Mouse (Mus musculus): ENCODE data around the gene Cdh15.

Gene Cdh15

DNA sequence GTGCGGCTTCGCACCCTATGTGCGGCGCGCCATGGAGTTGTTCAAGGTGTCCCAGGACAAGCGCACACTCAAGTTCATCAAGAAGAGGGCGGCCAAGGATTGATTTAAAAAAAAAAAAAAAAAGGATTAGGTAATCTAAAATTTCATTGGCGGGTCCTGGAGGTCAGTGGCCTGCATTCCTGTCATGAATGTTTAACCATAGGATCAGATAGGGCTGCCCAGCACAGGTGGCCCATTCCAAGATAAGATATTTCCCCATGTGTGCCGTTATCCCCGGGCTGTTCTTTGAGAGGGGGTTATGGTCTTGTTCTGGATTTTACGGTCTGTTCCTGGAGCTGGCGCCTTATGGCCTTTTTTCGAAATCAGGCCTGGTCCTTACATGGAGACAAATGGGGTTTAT, 11.1 kb upstream of the Cdh15 start:
- no peak for DNase-seq (ENCODE audit: low spot score in 2 of 2)

GRCm38 (mm10) chr8:122844161-122844560, 3.6 kb upstream of the Cdh15 start:
- DNase-seq (ENCODE audit: low spot score in 2 of 2) = no peak

- peak in 1 of 2 experiments; percentile 43 for DNase-seq (ENCODE audit: low spot score in 2 of 2)
Observed at GRCm38 (mm10) chr8:122845662-122846061, 2.1 kb upstream of the Cdh15 start.

DNA sequence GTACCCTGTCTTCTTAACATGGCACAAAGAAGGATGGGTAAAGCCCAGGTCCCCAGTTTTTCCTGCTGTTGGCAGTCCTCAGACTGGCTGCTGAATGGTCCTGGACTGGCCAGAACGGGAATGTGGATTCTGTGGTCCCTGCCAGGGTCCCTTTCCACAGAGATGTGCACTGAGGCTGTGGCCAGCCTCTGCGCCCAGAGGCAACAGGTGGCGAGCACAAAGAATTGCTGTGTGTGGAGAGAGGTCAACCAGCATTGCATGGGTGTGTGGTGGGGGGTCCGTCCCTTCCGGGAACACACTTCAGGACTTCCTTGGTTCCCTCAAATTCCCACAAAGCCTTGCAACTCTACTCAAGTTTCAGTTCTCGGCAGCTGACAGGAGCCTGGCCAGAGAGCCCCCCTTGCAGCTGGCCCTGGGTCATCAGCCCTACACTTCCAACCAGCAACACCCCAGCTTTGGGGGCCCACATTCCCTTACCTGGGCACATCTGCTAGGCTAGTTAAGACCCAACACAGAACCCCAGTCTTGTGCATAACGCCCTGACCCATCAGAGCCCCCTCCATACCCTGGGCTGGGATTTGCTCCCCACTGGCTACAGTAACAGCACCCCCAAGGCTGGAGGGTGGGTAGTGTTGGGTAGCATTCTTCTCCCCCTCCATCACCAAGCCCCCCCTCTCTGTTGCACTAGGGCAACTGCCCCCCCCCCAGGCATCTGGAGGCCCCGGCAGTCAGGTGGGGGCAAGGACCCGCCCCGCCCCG, 1.6 kb downstream of the Cdh15 start:
- no peak for DNase-seq (ENCODE audit: low spot score in 2 of 2)

DNA sequence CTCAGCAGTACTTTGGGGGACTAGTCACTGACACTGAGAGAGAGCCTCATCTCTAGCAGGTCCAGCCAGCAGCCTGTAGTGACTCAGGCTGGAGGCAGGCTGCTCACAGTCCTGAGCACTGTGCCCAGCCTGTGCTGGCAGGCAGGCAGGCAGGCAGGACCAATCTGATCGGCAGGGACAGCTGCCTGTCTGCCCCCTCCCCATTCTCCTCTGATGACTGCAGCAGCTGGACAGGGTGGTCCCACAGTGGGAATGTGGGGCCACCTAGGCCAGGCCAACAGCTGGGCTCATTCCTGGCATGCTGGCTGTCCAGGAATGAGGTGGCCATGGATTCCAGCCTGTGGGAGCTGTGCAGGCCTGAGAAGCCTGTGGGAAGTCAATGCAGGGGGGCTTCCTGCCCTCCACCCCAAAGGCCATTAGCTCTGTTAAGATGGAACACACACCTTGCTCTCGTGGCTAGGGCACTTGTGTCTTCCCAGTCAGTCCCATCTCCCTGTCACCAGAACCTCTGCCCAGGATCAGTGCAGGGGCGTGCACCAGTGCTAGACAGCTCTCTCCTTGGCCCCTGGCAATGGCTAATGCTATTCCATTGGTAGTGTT, 3.0 kb downstream of the Cdh15 start:
- DNase-seq (ENCODE audit: low spot score in 2 of 2) = no peak

DNA sequence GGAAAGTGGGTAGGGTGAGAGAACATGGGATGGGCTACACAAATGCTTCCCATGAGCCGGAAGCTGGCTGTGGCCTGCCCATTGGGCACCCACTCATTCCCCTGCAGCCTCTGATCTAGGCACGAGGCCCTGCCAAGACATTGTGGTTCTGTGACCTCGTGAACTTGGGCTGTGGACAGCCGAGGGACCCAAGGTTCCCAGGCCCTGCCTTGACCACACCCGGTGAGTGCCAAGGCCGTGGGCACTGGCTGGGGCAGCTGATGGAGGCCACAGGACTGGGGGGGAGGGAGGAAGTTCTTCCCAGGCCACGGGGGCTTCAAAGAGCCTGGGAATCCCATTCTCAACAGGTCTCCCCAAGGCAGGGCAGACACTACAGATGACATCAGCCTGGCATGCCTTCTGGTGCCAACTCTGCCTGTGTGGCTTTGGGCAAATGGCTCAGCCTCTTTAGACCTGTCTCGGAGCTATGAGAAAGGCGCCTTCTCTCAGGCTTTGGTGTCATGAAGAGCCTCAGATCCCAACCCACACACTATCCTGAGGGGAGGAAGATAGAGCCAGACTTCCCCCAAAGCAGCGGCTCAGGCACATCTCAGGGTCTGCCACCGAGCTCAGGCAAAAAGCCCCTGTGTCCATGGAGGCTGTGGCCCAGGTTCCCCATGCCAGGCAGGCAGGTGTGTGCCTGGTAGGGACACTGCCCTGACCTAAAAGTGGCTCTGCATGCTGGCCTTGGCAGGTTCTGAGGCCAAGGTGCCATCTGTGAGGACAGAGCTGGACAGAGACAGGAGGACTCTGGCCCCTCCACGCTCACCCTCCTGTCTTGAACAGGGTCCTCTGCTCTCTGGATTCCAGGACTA, 4.2 kb downstream of the Cdh15 start:
- no peak for DNase-seq (ENCODE audit: low spot score in 2 of 2)

GRCm38 (mm10) chr8:122852546-122852905, 4.8 kb downstream of the Cdh15 start:
- no peak for DNase-seq (ENCODE audit: low spot score in 2 of 2)

- no peak for DNase-seq (ENCODE audit: low spot score in 2 of 2)
Observed at GRCm38 (mm10) chr8:122853340-122853771, 5.6 kb downstream of the Cdh15 start.

GRCm38 (mm10) chr8:122854388-122854787, 6.6 kb downstream of the Cdh15 start:
- no peak for DNase-seq (ENCODE audit: low spot score in 2 of 2)

GRCm38 (mm10) chr8:122855123-122855522, 7.4 kb downstream of the Cdh15 start:
- no peak for DNase-seq (ENCODE audit: low spot score in 2 of 2)

- no peak for DNase-seq (ENCODE audit: low spot score in 2 of 2)
Observed at GRCm38 (mm10) chr8:122856288-122856687, 8.5 kb downstream of the Cdh15 start.

DNA sequence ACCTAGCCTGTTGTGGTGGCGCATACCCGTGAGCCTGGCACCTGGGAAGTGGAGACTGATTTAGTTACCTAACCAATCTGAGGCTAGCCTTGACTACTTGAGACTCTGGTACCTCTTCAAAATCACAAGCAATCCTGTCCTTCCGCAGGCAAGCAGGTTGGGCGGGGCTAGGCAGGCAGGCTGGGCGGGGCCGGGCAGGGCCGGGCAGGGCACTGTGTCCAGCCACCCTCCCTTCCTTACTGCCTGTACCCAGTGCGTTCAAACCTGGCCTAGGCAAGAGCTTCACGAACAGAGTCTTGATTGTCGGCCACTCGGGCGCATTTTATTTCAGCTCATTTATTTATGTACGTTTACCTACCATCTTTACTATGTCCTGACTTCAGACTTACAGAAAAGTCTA, 12.1 kb downstream of the Cdh15 start:
- DNase-seq (ENCODE audit: low spot score in 2 of 2) = peak in 1 of 2 experiments; percentile 42

DNA sequence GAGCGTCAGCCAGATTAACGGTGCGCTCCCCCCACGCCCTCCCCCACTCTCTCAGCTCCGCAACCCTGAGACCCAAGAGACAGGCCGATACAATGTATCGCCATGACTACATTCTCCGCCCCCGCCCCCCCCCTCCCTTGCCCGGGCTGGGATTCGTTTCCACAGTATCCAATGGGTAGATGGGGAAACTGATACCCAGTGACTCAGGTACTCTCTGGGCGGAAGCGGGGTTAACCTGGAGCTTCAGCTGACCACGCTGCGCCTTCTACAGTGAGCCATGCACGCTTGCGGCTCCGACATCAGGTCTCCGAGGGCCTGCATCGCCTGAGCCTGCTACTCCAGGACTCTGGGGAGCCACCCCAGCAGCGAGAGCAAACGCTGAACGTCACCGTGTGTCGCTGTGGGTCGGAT, 17.0 kb downstream of the Cdh15 start:
- DNase-seq (ENCODE audit: low spot score in 2 of 2) = no peak

GRCm38 (mm10) chr8:122865441-122865840, 17.7 kb downstream of the Cdh15 start:
- DNase-seq (ENCODE audit: low spot score in 2 of 2) = peak in 1 of 2 experiments; percentile 58

DNA sequence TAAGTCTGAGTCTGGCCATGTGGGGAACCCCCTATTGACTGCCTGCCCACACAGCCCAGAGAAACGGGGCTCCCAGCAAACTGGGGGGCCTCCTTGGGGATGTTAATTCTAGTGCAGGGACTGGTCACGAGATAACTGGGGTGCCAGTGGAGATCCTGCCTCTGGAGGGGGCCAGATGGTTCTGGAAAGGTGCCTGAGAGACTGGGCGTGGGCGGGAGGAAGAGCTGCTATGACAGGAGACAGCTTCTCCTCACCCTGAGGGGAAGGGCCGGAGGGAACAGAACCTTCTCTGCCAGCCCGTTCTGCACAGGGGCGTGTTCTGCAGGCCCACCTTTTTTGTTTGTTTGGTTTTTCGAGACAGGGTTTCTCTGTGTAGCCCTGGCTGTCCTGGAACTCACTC, 18.5 kb downstream of the Cdh15 start:
- DNase-seq (ENCODE audit: low spot score in 2 of 2) = no peak

DNA sequence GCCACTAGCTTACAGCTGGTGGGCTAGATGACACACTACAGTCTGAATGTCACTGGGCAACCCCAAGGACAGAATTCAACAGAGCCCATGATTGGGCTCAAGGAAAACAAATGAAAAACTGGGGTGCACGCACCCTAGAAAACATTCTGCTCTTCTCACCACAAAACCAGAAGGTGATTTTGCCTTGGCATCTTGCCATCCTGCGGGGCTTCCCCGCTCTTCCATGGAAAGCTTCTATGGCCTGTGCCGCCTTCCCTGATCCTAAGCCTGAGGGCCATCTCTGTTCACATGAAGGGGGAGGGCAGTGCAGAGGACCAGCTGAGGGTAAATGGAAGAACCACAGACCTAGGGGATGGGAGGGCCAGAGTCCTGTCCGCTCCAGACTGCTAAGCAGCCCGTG, 20.2 kb downstream of the Cdh15 start:
- no peak for DNase-seq (ENCODE audit: low spot score in 2 of 2)

GRCm38 (mm10) chr8:122870377-122870863, 22.7 kb downstream of the Cdh15 start:
- peak; percentile 56 to 87 for DNase-seq (ENCODE audit: low spot score in 2 of 2)

GRCm38 (mm10) chr8:122871663-122872062, 23.9 kb downstream of the Cdh15 start:
- no peak for DNase-seq (ENCODE audit: low spot score in 2 of 2)

- no peak for DNase-seq (ENCODE audit: low spot score in 2 of 2)
Observed at GRCm38 (mm10) chr8:122873171-122873570, 25.4 kb downstream of the Cdh15 start.

- no peak for DNase-seq (ENCODE audit: low spot score in 2 of 2)
Observed at GRCm38 (mm10) chr8:122875186-122875585, 27.4 kb downstream of the Cdh15 start.

GRCm38 (mm10) chr8:122878231-122878630, 30.5 kb downstream of the Cdh15 start:
- DNase-seq (ENCODE audit: low spot score in 2 of 2) = no peak

DNA sequence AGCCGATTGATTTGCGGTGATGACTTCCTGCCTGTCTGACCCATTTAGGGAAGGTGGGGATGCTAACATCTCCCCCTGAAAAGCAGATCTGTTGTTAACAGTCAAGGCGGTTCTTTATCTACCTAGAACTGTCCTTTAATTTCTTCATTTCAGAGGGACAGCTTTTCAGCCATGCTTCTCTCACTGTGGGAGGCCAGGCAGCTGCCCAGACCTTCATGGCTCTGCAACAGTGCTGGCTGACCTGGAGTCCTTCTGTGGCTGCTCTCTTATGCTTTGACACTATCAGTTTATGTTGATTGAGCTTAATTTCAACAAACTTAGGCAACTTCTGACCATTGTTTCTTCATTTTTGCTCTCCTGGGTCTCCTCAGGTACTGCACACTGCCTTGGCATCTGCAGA, 32.5 kb downstream of the Cdh15 start:
- DNase-seq (ENCODE audit: low spot score in 2 of 2) = no peak
